Mouse (Mus musculus) spleen, adult 2 months (tissue): Measurements from ENCODE around the gene Vps4b.

Experiments
- CTCF ChIP-seq: fragments of 200-500 bp; IDR thresholded peaks from 2 replicates; pipeline ENCODE4 v1.5.1; 2011; ENCODE audit warnings: mild to moderate bottlenecking, inconsistent platforms; ENCODE audit not compliant: insufficient read depth, insufficient read length, insufficient replicate concordance; ENCODE audit errors: extremely low read depth
- POLR2A ChIP-seq: fragments of 200-500 bp; IDR thresholded peaks from 2 replicates; pipeline ENCODE4 v1.6.1; 2011; ENCODE audit warnings: low read depth, low read length, inconsistent platforms

GRCm38 (mm10) chr1:106735586-106735985 lies 60.9 kb downstream of the Vps4b start:
- TF ChIP-seq CTCF (peak; percentile 66; the same call in 1 of the 2 replicates), POLR2A (no peak)
